Mouse (Mus musculus): ENCODE measurements around the gene Ssty1.
"Not testable (repeated sequence)": the region's sequence is repeated elsewhere in the genome, so short reads cannot be mapped to it uniquely, and the experiment has no call there.

Ssty1 gene

DNA sequence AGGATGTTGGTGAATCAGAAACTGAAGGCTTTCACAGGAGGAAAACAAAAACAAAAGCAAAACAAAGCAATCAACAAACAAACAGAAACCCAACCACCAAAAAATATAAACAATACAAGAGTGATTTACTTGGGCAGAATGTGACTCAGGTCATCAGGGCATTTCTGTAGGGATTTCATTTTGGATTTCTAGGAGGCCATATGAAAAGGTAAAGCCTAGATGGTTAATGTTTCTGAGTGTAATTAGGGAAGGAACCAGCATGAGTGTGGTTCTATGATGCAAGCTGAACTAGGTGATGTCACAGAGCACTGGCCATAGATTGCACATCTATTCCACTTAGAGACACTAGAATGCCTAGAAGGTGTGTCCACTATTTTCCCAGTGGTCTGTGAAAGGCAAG is at the start of gene Ssty1:
TSS of gene Ssty1 (plus strand) at position 301 of the 400 bp plus-strand sequence.
- not testable (repeated sequence) for DNase-seq (ENCODE audit: low read depth, low spot score)

GRCm38 (mm10) chrY:18061712-18062111 is 27.2 kb upstream of the Ssty1 start, which contains the start of gene Gm21764:
Gene Gm21764, minus strand, starts transcription at chrY:18061812.
- DNase-seq (ENCODE audit: low read depth, low spot score) = not testable (repeated sequence)

Measured in R1 (cell line).